Mouse (Mus musculus): ENCODE results near the gene Msantd2.

DNA sequence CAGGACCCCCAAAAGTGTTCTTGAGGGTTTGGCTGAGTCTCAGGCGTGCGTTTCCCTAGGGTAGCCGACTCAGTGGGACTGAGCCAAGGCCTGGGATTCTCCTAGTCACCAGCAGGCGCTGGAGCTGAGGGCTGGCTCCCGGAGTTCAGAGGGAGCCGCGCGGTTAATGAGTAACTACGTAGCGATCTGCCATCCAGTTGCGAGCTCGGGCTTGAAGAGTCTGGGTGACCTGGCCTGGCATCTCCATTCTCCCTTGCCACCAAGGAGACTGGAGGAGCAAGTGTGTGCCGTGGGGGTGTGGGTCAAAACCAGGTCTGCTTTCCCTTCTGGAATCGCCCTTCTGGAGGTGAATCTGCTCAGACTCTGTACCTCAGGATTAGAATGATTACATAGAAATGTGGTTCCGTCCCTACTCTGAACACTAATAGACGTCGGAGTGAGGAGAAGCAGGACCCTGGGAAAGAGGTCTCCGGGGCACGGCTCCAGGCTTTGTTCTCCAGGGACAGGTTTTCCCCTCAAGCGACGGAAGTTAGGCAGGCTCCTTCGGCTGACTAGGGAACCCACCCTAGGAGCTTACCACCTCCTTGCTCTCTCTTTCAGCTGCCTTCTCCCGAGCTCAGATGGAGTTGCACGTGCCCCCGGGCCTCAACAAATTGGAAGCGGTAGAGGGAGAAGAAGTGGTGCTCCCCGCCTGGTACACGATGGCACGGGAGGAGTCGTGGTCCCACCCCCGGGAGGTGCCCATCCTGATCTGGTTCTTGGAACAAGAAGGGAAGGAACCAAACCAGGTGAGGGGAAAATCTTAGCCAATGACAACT, 42.0 kb downstream of the Msantd2 start:
- TF ChIP-seq CTCF (conservative IDR thresholded peaks at IDR 0.05; ENCODE audit: low read length) (peak; percentile 24), POU5F1 (IDR thresholded peaks at IDR 0.05; ENCODE audit: borderline replicate concordance, low read length) (no peak)

Data from E14TG2a.4 (cell line).